Mouse (Mus musculus): Measurements from ENCODE around the gene Nsrp1. TPM values are rescaled to one million over a fixed set of nuclear protein-coding genes. Genes with fewer than 3 reads are reported as not detected.

Nsrp1 gene
- polyA plus RNA-seq, 1 experiment from 2014 or later: 51.2 TPM

Other genes starting within 250 kb of the Nsrp1 start
- 25.6 to 94.3 TPM (median 28.7 TPM) in 3 replicates for gene Cpd, start 231.4 kb downstream of the Nsrp1 start, polyA plus RNA-seq (2018)
- gene Tmigd1, start 176.3 kb downstream of the Nsrp1 start, polyA plus RNA-seq (2018): not detected in 3 replicates
- 29.1 to 95.7 TPM (median 47.4 TPM) in 3 replicates for gene Blmh, start 153.6 kb downstream of the Nsrp1 start, polyA plus RNA-seq (2018)
- gene Slc6a4, start 79.8 kb downstream of the Nsrp1 start, polyA plus RNA-seq (2018): 0.09 to 0.23 TPM in 2 of 3 replicates, not detected in the other
- 0.07 to 0.20 TPM in 2 of 3 replicates, not detected in the other for gene Efcab5, start 110.5 kb upstream of the Nsrp1 start, polyA plus RNA-seq (2018)
- 4.0 to 18.6 TPM (median 5.1 TPM) in 3 replicates for gene Ssh2, start 137.9 kb upstream of the Nsrp1 start, polyA plus RNA-seq (2018)